Mouse (Mus musculus) naive thymus-derived CD4-positive, alpha-beta T cell, adult 2 months (primary cell): Measurements from ENCODE around the gene Sv2c.
"Not testable (repeated sequence)": the region's sequence is repeated elsewhere in the genome, so short reads cannot be mapped to it uniquely, and the experiment has no call there.

Source experiments
- DNase-seq: peaks from one replicate; pipeline ENCODE4 v3.0.0-alpha.2; 2011; ENCODE audit warnings: low read depth

Gene Sv2c

GRCm38 (mm10) chr13:95968031-95968430, 164.3 kb downstream of the Sv2c start:
- DNase-seq: not testable (repeated sequence)

GRCm38 (mm10) chr13:95966791-95967190, 165.6 kb downstream of the Sv2c start:
- no peak for DNase-seq

DNA sequence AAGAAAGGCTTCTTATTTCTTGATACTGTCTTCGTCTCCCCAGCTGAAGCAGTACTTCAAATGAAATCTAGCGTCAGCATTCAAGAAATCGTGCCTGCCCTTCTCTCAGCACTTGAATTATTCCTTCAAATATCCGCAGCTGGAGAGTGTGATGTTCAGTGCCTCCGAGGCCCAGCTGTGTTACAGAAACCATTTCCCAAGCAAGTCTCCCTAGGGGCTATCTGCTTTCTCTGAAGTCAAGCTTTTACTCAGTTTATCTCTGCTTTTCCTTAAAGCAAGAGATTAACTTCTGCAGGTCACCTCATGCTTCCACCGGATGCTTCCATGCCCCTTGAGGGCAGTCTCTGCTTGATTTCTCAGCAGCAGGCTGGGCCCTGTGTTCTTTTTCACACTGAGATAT, 166.8 kb downstream of the Sv2c start:
- no peak for DNase-seq

- peak; percentile 51 for DNase-seq
These were observed 167.2 kb downstream of the Sv2c start for GRCm38 (mm10) chr13:95965162-95965561.

GRCm38 (mm10) chr13:95964226-95964625, 168.2 kb downstream of the Sv2c start:
- peak; percentile 87 for DNase-seq

GRCm38 (mm10) chr13:95963671-95964070, 168.7 kb downstream of the Sv2c start:
- peak; percentile 68 for DNase-seq

- DNase-seq: peak; percentile 73
These were observed 170.5 kb downstream of the Sv2c start for GRCm38 (mm10) chr13:95961905-95962304.

DNA sequence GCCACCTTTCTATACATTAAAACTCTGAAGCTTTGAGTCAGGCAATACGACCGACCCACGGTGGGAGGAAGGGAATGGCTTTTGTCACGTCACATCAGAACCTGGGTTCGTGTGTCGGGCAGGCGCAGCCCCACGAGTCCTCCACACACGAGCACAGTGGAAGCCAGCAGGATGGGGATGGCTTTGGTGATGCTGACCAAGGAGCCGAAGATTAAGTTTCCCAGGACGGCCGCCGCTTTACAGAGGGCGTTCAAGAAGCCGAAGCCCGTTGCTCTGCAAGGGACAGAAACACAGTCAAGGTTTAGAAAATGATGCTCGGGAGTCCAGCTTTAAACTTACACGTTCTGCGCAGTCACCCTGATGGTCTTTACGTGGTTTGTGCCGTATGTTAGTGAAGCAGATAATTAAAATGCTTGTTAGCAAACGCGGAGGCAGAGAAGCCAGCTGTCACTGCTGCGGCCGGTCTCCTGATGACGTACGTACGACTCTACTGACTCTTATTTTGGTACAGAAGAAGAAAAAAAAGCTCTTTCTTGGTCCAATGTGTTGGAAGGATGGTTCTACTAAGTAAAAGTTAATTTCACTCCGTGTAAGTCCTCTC, 171.1 kb downstream of the Sv2c start:
- peak; percentile 77 for DNase-seq

DNA sequence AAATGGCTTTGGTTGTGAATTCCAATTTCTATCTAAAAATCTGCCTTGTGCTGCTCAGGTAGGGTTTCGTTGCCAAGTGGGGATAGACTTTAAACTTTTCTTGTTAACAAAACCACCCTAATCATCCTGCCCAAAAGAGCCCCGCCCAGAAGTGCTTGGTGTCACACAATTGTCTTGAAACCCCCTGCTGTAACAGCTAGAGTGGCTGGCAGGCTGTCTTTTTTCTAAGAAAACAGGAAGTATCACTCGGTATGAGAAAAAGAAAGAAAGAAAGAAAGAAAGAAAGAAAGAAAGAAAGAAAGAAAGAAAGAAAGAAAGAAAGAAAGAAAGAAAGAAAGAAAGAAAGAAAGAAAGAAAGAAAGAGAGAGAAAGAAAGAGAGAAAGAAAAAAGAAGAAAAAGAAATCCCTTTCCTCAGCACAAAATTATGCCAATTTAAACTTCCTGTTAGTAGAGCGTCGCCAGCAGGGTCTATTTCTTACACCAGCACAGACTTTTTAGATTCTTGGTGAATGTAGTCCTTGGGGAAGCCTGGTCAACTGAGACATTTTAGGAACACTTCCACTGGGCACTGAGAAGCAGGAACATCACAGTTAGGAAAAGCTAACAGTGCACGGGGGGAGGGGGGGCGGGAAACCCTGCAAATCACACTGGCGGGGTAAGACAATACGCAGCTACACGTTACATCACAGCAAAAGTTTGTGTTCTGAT, 171.7 kb downstream of the Sv2c start:
- peak; percentile 83 for DNase-seq

GRCm38 (mm10) chr13:95959651-95960476, 172.5 kb downstream of the Sv2c start:
- peak; percentile 56 for DNase-seq

DNA sequence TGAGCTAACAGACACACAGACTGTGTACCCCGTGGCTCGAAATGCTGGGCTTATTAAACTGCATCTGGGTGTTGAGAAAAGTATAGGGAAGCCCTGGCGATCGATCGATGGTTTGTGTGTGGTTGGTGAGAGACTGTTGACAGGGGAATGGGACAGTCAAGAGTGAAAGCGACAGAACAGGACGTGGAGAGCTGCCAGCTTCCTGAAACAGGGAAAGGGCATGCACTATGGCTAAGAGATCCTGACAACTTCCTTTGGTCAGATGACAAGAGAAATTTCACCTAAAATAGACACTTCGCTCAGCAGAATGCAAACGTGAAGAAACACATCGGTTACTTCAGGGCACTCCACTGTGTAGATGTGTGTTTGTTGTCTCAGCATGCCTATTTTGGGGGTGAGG, 175.2 kb downstream of the Sv2c start:
- no peak for DNase-seq

- peak; percentile 85 for DNase-seq
These were observed 176.0 kb downstream of the Sv2c start for GRCm38 (mm10) chr13:95956327-95956781.

- DNase-seq: no peak
These were observed 177.2 kb downstream of the Sv2c start for GRCm38 (mm10) chr13:95955204-95955603.

- DNase-seq: no peak
These were observed 178.7 kb downstream of the Sv2c start for GRCm38 (mm10) chr13:95953636-95954035.

- no peak for DNase-seq
These were observed 180.1 kb downstream of the Sv2c start for GRCm38 (mm10) chr13:95952263-95952662.

GRCm38 (mm10) chr13:95951098-95951894, 181.1 kb downstream of the Sv2c start:
- DNase-seq: peak; percentile 81

DNA sequence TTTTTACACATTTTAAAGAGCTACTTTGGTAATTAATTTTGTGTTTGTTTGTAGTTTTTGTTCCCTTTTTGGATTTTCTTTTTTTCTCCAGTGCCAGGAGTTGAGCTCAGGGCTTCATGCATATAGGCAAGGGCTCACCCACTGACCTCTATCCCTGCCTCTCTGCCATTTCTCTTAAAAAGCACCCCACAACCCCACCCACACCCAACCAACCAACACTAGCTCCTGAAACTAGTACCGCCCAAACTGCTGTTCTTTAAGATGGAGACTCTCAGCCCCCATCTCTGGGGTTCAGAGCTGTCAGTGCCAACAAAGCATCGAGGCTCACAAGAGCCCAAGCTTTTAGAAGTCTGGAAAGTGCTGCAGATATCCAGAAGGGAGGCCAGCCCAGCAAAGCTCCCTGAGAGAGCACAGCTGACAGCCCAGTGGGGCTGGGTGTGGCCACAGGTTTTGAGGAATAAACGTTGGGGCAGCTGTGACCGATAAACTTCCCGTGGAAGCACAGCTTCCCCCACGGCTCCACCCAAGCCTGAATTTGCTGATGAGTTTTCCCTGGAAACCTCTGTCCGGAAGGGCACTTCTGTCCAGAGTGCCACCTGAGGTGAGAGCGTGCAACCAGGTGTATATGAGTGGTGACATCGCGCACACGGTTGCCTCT, 181.8 kb downstream of the Sv2c start:
- DNase-seq: no peak

GRCm38 (mm10) chr13:95949356-95949755, 183.0 kb downstream of the Sv2c start:
- no peak for DNase-seq

DNA sequence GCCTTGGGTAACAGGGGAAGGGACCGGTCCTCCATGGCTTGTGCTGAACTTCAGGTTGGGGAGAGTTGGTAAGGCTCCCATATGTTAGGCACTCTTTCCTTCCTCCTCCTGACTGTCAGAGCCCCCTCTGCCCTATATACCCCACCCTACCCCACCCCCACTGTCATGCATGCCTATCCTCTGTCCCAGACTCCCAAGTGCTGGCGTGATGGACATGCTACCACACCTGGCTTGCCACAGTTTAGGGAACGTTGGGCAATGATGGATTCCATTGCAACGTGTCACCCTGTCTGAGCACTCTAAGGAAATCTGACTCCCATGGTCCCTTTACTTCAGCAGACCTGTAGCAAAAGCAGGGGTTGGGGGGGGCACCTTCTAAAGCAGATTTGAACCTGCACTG, 183.6 kb downstream of the Sv2c start:
- no peak for DNase-seq

GRCm38 (mm10) chr13:95948394-95948793, 184.0 kb downstream of the Sv2c start:
- no peak for DNase-seq

DNA sequence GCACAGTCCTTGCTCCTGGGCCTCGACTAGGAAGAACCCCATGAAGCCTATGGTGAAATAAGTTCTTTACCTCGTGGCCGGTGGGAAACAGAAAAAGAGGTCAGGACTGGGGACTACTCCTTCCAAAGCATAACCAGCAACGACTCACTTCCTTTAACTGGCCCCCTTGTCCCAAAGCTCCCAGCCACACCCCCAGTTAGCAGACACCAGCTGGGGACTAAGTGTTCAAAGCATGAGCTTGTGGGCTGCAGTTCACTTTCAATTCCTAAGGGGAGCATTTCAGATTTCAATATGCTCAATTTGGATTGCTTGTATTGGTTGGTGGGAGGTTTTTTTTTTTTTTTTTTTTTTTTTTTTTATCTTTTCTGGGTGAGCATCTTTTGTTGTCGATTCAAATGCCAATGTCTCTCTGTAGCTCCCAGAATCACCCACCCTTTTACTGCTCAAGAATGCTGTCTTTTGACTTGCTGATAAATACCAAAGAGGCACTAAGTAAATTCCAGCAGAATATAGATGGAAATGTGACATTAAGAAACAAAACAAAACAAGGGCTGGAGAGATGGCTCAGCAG, 186.4 kb downstream of the Sv2c start:
- DNase-seq: no peak
